Mouse (Mus musculus) kidney, postnatal 25 days (tissue): ENCODE results near the gene Asphd1.
"Not testable (repeated sequence)": the region's sequence is repeated elsewhere in the genome, so short reads cannot be mapped to it uniquely, and the experiment has no call there.

Experiments
- DNase-seq, 2 experiments: peaks; one replicate each; pipeline ENCODE4 v3.0.0; 2021; ENCODE audit warnings: mixed read lengths in 2 of 2

The Asphd1 gene

GRCm38 (mm10) chr7:126950647-126951615 lies 1.5 kb upstream of the Asphd1 start:
- DNase-seq: no peak

GRCm38 (mm10) chr7:126949793-126950646 lies 638 bp upstream of the Asphd1 start, which contains the start of gene Sez6l2:
TSS of gene Sez6l2 (plus strand) at chr7:126950563.
- peak; percentile 92 to 93 for DNase-seq

- DNase-seq: no peak
These were observed 756 bp downstream of the Asphd1 start for GRCm38 (mm10) chr7:126948626-126949025.

GRCm38 (mm10) chr7:126946530-126946929 lies 2.9 kb downstream of the Asphd1 start:
- peak in 1 of 2 experiments; percentile 33 for DNase-seq

GRCm38 (mm10) chr7:126941801-126942200 lies 7.6 kb downstream of the Asphd1 start:
- DNase-seq: no peak

GRCm38 (mm10) chr7:126941171-126941570 lies 8.2 kb downstream of the Asphd1 start:
- no peak for DNase-seq

- DNase-seq: no peak
These were observed 16.7 kb downstream of the Asphd1 start for GRCm38 (mm10) chr7:126932652-126933051.

GRCm38 (mm10) chr7:126929046-126929445 lies 20.3 kb downstream of the Asphd1 start:
- peak in 1 of 2 experiments; percentile 27 for DNase-seq

- DNase-seq: peak; percentile 93 to 96
These were observed 20.9 kb downstream of the Asphd1 start, which contains the start of gene Kctd13 for GRCm38 (mm10) chr7:126928384-126929037. TSS of gene Kctd13 (plus strand) at chr7:126928879.

- DNase-seq: no peak
These were observed 23.1 kb downstream of the Asphd1 start for GRCm38 (mm10) chr7:126926299-126926698.

- no peak for DNase-seq
These were observed 25.4 kb downstream of the Asphd1 start for GRCm38 (mm10) chr7:126923999-126924398.

GRCm38 (mm10) chr7:126922624-126923060 lies 26.7 kb downstream of the Asphd1 start, which contains the start of gene Tmem219:
TSS of gene Tmem219 (minus strand) at chr7:126922917.
- peak; percentile 91 to 94 for DNase-seq

- DNase-seq: peak; percentile 67 to 68
These were observed 27.8 kb downstream of the Asphd1 start for GRCm38 (mm10) chr7:126921563-126921962.

GRCm38 (mm10) chr7:126919973-126920372 lies 29.4 kb downstream of the Asphd1 start:
- DNase-seq: no peak

GRCm38 (mm10) chr7:126918356-126918755 lies 31.0 kb downstream of the Asphd1 start:
- DNase-seq: peak in 1 of 2 experiments; percentile 14

- DNase-seq: no peak
These were observed 34.5 kb downstream of the Asphd1 start for GRCm38 (mm10) chr7:126914844-126915243.

- DNase-seq: no peak
These were observed 43.8 kb downstream of the Asphd1 start for GRCm38 (mm10) chr7:126905590-126905989.

GRCm38 (mm10) chr7:126899781-126900180 lies 49.6 kb downstream of the Asphd1 start:
- DNase-seq: not testable (repeated sequence)

GRCm38 (mm10) chr7:126898102-126898990 lies 51.0 kb downstream of the Asphd1 start:
- peak; percentile 98 to 99 for DNase-seq

GRCm38 (mm10) chr7:126897390-126898101 lies 51.8 kb downstream of the Asphd1 start:
- DNase-seq: peak in 1 of 2 experiments; percentile 31

GRCm38 (mm10) chr7:126896912-126897311 lies 52.5 kb downstream of the Asphd1 start:
- no peak for DNase-seq
